Mouse (Mus musculus) embryonic stem cell, embryonic (primary cell): ENCODE data around the gene Slc24a4.
"Not testable (repeated sequence)": the region's sequence is repeated elsewhere in the genome, so short reads cannot be mapped to it uniquely, and the experiment has no call there.

Source experiments
- CTCF ChIA-PET, 4 experiments: fragments of 300-600 bp in 2 of 4; fragments of 350-600 bp in 2 of 4; sonication (Branson Sonifier 250); formaldehyde crosslinking; loops; one replicate each; lab custom pipeline; 2022; ENCODE audit warnings: inconsistent platforms in 2 of 4; lab: Charles Lee
- POLR2A ChIA-PET, 4 experiments: fragments of 300-600 bp in 2 of 4; fragments of 350-600 bp in 2 of 4; sonication (Branson Sonifier 250); formaldehyde crosslinking; loops; one replicate each; lab custom pipeline; 2022; ENCODE audit warnings: antibody characterized with exemption in 4 of 4, inconsistent platforms in 1 of 4; lab: Charles Lee

Gene Slc24a4

GRCm38 (mm10) chr12:102207245-102207644 is 78.7 kb downstream of the Slc24a4 start:
- ChIA-PET CTCF (interaction anchor here in 1 of 4 experiments (1.1 kb wide), 1 partner anchor 11 kb away, joined by 4 read pairs; no protein-coding TSS in a partner anchor), POLR2A (no interaction called here)

DNA sequence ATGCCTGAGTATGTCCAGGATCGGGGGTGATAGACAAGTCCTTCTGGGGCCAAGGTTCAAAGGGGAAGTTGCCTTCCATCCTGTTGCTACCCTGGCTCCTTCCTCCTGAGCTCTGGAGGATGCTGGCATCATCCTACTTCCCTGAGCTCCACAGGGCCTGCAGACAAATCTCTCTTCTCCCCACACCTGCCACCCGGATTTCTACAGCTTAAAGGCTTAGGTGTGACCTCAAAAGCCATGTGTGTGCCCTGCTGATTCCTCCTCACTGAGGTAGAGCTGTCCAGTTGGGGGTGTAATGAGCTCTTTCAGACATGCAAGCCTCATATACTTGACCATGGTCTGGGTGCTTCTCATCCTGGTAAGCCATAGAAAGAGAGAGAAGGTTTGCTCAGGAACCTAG is 82.3 kb downstream of the Slc24a4 start:
- ChIA-PET POLR2A (interaction anchor here in 1 of 4 experiments (0.5 kb wide), 1 partner anchor 181 kb away, joined by 6 read pairs; no protein-coding TSS in a partner anchor), CTCF (no interaction called here)

- ChIA-PET CTCF (interaction anchor here in 1 of 4 experiments (0.6 kb wide), 1 partner anchor 1132 kb away, joined by 3 read pairs; no protein-coding TSS in a partner anchor), POLR2A (no interaction called here)
Measured at GRCm38 (mm10) chr12:102223404-102223803, 94.9 kb downstream of the Slc24a4 start.

GRCm38 (mm10) chr12:102224112-102224511 is 95.6 kb downstream of the Slc24a4 start:
- POLR2A ChIA-PET, result not testable (repeated sequence)

GRCm38 (mm10) chr12:102225165-102225564 is 96.6 kb downstream of the Slc24a4 start:
- ChIA-PET CTCF (no interaction called here), POLR2A (no interaction called here)

More at GRCm38 (mm10) chr12:102224112-102224511, 95.6 kb downstream of the Slc24a4 start:
- CTCF ChIA-PET, result interaction anchor here in 1 of 4 experiments (0.6 kb wide), 1 partner anchor 24 kb away, joined by 3 read pairs; no protein-coding TSS in a partner anchor

- POLR2A ChIA-PET, result no interaction called here
Measured at GRCm38 (mm10) chr12:102235551-102235950, 107.0 kb downstream of the Slc24a4 start.

DNA sequence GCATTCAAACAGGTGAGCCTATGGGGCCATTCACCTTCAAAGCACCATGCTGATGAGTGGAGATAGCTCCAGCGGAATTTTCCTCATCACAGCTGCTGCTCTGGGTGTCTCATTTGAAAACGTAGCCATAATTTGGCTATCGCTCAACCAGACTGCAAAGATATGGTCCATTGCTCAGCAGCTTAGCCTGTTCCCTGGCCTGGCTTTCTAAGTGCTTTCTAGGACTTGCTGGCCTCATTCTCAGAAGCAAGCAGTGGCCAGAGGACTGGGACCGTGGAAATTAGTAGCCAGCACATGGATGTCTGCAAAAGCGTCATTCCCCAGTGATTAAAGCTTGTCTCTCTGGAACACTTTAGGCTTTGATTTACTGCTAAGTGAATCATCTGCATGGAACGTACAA is 107.8 kb downstream of the Slc24a4 start:
- CTCF ChIA-PET, result interaction anchor here in 2 of 4 experiments (0.6 to 1.2 kb wide), 2 partner anchors 151 to 225 kb away, joined by 3 to 4 read pairs; no protein-coding TSS in a partner anchor
- POLR2A ChIA-PET, result no interaction called here

More at GRCm38 (mm10) chr12:102235551-102235950, 107.0 kb downstream of the Slc24a4 start:
- CTCF ChIA-PET, result interaction anchor here in 3 of 4 experiments (0.6 to 1.2 kb wide), 3 partner anchors 120 to 226 kb away, joined by 3 to 4 read pairs (median 3); no protein-coding TSS in a partner anchor

- POLR2A ChIA-PET, result no interaction called here
- CTCF ChIA-PET, result interaction anchor here in 2 of 4 experiments (0.7 to 1.6 kb wide), 3 partner anchors 104 to 145 kb away, joined by 3 read pairs; no protein-coding TSS in a partner anchor
Measured at GRCm38 (mm10) chr12:102242076-102242722, 113.7 kb downstream of the Slc24a4 start.

GRCm38 (mm10) chr12:102243915-102244314 is 115.4 kb downstream of the Slc24a4 start:
- ChIA-PET POLR2A (no interaction called here), CTCF (no interaction called here)

GRCm38 (mm10) chr12:102246226-102246625 is 117.7 kb downstream of the Slc24a4 start:
- POLR2A ChIA-PET, result no interaction called here
- CTCF ChIA-PET, result no interaction called here

DNA sequence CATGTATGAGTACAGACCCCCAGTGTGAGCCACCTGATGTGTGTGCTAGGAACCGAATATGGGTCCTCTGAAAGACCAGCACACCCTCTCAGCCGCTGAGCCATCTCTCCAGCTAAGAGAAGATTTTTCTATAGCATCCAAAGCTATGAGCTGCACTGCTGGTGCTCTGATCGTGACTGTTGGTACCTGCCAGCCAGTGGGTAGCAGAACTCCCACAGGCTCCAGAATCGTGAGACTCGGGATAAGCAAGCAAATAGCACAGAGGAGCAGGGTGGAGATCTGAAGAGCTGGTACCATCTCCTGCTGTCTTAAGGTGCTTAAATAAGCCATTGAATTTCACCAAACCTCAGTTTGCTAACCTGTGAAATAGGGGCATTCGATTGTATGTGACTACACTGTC is 119.6 kb downstream of the Slc24a4 start:
- CTCF ChIA-PET, result no interaction called here
- POLR2A ChIA-PET, result no interaction called here

DNA sequence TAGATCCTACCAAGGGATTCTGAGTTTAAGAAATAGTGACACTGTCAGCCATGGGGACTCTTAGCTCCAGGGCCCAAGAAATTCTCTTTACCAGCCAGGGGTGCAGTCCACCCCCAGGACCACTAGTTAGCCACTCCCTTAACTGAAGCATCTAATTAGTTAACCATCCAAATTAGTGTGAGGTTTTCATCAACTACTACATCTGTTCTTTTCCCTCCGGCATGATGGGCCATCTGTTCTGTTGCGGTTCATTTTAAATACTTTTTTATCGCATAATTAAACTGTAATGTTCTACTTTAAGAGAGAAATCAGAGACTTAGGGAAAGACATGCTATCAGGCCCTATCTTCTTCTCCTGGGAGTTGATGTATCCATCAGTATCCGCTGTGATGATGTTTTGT is 121.8 kb downstream of the Slc24a4 start:
- POLR2A ChIA-PET, result interaction anchor here in 1 of 4 experiments (0.7 kb wide), 1 partner anchor 90 kb away, joined by 3 read pairs; no protein-coding TSS in a partner anchor
- CTCF ChIA-PET, result interaction anchor here in 1 of 4 experiments (0.7 kb wide), 1 partner anchor 1104 kb away, joined by 3 read pairs; no protein-coding TSS in a partner anchor

DNA sequence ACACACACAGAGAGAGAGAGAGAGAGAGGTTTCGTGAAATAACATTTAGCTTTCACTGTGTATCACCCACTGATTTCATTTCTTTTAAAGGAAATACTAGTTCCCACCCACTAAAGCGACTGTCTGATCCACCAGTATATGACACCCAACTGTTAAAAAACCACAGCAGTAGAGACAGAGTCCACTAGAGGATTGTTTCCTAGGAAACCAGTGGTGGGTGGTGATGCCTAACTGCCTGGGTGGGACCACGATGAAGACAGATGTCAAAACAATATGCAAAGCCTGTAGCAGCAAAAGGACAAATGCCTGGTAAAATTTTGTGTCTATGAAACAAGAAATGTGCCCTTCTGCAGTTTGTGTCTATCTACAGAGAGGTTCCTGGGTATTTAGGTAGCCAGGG is 122.5 kb downstream of the Slc24a4 start:
- ChIA-PET CTCF (no interaction called here), POLR2A (no interaction called here)

- ChIA-PET POLR2A (interaction anchor here in 1 of 4 experiments (0.6 kb wide), 1 partner anchor 11 kb away, joined by 3 read pairs; no protein-coding TSS in a partner anchor), CTCF (interaction anchor here in 2 of 4 experiments (0.6 to 0.9 kb wide), 2 partner anchors 102 to 103 kb away, joined by 3 to 7 read pairs; no protein-coding TSS in a partner anchor)
Measured at GRCm38 (mm10) chr12:102251985-102252384, 123.5 kb downstream of the Slc24a4 start.

- ChIA-PET POLR2A (interaction anchor here in 2 of 4 experiments (0.6 kb wide), 2 partner anchors 12 to 309 kb away, joined by 3 read pairs; no protein-coding TSS in a partner anchor), CTCF (interaction anchor here in 2 of 4 experiments (0.6 to 0.9 kb wide), 2 partner anchors 102 to 104 kb away, joined by 3 to 7 read pairs; no protein-coding TSS in a partner anchor)
Measured at GRCm38 (mm10) chr12:102252525-102252924, 124.0 kb downstream of the Slc24a4 start.

- POLR2A ChIA-PET, result interaction anchor here in 1 of 4 experiments (0.8 kb wide), 1 partner anchor 37 kb away, joined by 3 read pairs; no protein-coding TSS in a partner anchor
- CTCF ChIA-PET, result no interaction called here
Measured at GRCm38 (mm10) chr12:102255012-102255411, 126.5 kb downstream of the Slc24a4 start.

DNA sequence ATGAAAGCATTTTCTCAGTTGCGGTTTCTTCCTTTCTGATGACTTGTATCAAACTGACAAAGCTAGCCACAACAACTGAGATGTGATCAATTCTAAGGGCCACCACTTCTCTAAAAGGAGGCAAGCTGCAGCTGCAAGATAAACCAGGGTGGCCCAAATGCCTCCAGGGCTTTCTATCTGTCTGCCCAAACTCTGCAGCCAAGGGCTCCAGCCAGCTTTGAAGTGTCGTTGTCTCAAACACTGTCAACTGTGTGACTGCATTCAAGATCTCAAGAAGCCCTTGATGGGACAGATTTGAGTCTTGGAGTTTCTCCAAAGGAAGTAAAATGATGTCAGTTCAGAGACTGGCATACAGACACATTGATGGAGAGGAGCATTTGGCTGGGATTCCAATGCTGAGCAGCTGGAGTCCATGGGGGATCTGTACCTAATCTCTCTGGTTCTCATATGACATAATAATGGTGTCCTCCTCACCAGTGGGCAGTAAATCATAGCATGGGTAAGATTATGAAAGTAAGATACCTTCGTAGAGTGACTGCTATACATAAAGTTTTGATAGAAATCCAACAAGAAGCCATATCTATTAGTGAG is 130.1 kb downstream of the Slc24a4 start:
- POLR2A ChIA-PET, result no interaction called here
- CTCF ChIA-PET, result interaction anchor here in 1 of 4 experiments (0.6 kb wide), 1 partner anchor 87 kb away, joined by 11 read pairs; no protein-coding TSS in a partner anchor

DNA sequence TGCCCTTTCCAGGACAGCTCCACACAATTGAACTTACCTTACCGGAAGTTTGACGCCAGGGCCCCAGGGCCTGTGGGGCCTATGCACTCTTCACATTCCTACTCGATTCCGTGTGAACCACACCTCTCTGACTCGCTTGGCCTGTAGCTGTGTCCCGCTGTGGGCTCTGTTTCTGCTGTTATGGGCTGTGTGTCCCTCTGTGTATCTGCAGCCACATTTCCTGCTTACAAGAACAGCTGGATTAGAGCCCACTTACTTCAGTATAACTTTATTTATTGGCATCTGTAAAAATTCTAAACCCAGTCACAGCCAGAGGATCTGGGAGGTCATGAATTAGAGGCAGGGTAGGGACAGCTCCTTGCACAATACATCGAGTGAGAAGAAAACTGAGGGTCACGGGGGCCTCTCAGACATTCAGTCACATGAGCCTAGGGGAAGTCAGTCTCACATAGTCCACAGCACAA is 133.4 kb downstream of the Slc24a4 start:
- POLR2A ChIA-PET, result interaction anchor here in 1 of 4 experiments (1.3 kb wide), 1 partner anchor 304 kb away, joined by 7 read pairs; the partner anchor contains the start of gene Atxn3
- CTCF ChIA-PET, result no interaction called here

- CTCF ChIA-PET, result no interaction called here
- POLR2A ChIA-PET, result no interaction called here
Measured at GRCm38 (mm10) chr12:102262809-102263208, 134.3 kb downstream of the Slc24a4 start.
